Mouse (Mus musculus) natural killer cell, adult 2 months (primary cell): ENCODE data around the gene Tmem8b.

Source experiments
- DNase-seq, 2 experiments: peaks; one replicate each; pipeline ENCODE4 v3.0.0; 2022; ENCODE audit warnings: low spot score in 2 of 2

Tmem8b gene

GRCm38 (mm10) chr4:43656339-43657109 is 12.2 kb upstream of the Tmem8b start, which contains the start of gene Hint2:
Gene Hint2 (minus strand): TSS chr4:43656466.
- DNase-seq: peak; percentile 93 to 94

- no peak for DNase-seq
These were observed 11.6 kb upstream of the Tmem8b start for GRCm38 (mm10) chr4:43657146-43657545.

DNA sequence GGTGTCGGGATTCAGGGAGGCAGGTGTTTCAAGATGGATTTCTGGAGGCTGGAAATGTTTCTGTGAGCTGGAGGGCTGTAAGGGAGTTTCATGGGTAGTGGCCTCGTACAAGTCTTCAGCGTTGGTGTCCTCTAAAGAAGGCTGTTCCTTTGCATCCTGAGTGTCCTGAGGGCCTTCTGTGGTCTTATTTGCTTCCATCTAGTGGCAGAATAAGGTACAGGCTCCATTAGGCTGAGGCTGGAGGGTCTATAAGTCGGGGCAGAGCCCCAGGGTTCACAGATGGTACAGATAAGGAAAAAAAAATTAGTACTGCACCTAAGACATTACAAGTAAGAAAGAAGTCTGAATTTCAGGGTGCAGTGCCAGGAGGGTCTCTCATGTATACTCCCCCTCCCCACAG is 2.4 kb upstream of the Tmem8b start:
- no peak for DNase-seq

- DNase-seq: no peak
These were observed 640 bp downstream of the Tmem8b start for GRCm38 (mm10) chr4:43669428-43669794.

DNA sequence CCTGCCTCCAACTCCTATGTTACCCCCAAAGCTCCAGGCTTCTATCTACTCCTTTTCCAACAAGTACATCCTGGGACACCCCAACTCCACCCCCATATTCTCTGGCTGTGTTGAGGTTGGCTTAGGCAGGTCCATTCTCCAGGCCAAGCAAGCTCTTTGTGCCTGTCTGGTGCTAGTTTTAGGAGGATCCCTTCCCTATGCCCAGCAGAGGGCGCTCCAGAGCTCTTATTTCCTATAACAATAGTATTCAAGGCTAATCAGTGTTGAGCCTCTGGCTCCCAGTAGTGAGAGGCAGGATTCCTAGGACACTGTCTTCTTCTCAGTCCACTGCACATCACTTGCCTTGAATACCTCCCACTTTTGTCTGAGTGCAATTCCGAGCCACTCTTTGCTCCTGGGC is 3.3 kb downstream of the Tmem8b start:
- peak; percentile 75 to 82 for DNase-seq

DNA sequence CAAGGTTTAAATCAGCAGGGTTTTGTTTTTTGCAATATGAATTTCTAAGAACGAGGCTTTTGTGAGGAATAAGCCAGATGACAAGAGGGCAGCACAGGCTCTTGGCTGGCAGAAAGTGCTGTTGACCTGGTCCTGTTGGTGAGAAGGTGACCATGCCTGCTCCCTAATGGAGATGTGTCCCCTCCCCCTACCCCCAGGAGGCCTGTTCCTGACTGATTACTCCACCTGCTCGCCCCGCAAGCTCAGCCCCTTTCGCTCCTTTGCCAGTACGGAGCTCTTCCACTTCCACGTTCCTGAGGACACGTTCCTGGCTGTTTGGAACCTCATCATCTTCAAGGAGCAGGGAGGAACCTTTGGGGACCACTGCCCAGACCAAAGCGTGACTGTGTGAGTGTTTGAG is 4.9 kb downstream of the Tmem8b start:
- no peak for DNase-seq

DNA sequence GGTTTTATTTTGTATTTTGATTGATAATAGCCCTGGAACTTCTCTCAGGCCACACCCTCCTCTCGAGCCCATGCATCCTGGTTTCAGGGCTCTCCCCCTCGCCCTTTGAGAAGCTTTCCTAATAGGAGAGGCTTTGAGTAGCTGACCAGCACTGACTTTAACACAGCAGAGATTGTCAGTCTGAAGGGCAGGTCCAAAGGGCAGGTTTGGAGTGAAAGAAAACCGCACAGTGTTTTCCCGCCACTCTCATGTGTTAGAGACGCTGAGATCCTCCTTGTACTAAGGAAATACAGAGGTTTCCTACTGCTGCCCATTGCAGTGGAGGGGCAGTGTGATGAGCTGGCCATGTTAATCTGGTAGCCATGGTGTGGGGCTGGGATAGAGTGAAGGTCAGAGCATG is 6.2 kb downstream of the Tmem8b start:
- DNase-seq: no peak

- DNase-seq: no peak
These were observed 6.8 kb downstream of the Tmem8b start for GRCm38 (mm10) chr4:43675608-43676007.

DNA sequence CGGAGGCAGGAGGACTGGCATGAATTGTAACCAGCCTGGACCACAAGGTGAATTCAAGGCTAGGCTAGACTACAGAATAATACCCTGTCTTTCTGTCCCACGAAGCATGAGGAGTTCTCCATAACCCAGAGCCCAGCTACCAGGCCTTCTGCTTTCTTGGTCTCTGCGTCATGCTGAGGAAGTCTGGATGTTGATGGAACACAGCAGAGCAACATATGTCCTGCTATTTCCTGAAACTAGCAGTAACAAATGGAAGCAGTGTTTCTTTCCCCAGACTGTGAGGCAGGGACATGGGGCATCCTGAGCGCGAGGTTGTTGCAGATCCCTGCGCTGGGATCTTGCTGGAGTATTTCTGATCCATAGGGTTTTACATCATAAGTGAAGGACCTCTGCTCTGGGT is 9.8 kb downstream of the Tmem8b start:
- no peak for DNase-seq

DNA sequence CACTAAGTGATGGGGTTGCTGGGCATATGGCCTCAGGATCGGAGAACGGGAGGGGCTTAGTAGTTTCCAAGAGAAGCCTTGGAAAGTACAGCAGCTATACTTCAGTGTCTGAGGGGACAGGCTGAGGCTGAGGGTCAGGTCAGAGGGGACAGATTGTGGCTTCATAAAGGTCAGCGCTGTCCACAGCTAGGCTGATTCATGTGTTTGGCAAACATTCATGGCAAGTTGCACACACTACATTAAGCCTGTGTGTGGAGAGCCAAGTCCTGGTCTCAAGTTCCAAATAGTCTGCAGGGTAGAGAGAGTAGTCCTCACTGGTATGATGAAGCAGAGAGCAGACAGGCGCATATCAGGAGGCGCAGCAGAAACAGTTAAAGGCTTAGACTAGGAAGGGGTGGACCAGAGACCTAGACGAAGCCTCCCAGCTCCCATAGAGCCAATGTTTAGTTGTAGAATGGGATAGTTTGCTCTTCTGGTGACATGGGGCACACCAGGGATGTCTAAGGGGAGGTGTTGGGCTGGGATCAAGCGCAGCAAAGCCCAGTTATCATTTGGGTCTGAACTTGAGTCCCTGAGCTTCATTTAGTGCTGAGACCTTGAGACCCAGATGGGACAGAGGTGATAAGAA is 10.8 kb downstream of the Tmem8b start:
- DNase-seq: no peak

GRCm38 (mm10) chr4:43690021-43690420 is 21.2 kb downstream of the Tmem8b start:
- no peak for DNase-seq

DNA sequence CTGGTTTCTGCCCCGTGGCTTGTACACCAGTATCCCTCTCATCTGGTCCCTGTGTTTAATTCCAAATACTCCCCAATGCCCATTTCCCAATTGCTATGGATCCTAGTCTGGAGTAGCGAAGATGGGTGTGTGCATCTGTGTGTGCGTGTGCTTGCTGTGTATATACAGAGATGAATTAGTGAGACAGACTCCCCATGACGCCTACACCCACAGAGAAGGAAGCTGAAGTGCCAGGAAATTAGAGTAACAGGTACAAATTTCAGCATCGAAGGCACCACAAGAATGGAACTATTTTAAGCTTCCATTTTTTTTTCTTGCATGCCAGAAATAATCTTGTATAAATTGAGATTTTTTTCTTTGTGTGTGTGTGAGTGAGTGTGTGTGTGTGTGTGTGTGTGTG is 22.3 kb downstream of the Tmem8b start:
- no peak for DNase-seq

DNA sequence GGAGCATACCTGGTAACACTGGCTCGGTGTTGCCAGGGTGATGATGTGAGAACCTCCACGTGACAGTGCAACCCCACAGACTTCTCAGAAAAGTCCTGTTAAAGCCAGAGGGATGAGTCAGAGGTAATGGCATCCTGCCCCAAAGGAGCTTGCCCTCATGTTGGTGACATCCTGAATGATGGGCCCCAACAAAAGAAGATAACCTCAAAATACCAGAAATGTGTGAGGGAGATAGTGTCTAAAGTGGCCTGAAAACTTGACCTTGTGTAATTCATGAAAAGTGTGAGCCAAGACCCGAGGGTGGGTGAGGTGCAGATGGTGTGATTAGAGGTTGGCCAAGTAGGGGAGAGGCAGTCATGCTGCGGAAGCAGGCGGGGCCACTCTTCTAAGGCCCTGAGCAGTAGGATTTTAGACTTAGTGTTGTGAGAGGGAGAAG is 25.1 kb downstream of the Tmem8b start:
- DNase-seq: peak; percentile 58 to 76

DNA sequence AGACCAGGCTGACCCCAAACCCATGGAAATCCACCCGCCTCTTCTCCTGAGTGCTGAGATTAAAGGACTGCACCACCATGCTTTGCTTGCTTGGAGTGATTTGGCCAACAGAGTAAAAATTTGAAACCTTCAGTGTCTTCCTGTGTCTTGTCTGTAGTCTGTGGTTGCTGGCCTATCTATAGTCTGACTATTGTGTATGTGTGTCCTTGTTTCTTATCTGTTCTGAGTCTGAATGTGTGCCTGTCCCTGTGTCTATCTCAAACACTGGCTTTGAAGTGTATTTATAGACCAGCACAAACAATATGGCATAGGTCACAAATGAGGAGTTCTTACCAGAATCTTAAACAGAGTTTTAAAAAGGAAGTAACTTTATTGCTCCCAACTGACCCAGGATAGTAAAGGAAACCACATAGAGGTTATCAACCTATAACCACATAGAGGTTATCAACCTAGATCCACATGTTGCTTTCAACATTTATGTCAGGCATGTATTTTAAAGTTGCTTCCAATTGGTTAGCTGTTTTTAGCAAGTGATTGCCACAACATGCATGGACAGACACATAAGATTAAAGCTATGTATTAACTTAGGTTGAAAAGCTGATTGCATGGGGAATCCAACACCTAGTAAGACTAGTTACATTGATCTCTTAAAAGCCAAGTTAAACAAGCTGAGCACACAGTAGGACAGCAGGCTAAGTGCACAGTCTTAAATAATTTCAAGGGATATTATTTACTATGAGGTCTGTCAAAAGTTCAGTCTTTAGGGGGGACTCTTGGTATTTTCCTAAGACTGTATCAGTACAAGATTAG is 25.9 kb downstream of the Tmem8b start:
- DNase-seq: no peak

DNA sequence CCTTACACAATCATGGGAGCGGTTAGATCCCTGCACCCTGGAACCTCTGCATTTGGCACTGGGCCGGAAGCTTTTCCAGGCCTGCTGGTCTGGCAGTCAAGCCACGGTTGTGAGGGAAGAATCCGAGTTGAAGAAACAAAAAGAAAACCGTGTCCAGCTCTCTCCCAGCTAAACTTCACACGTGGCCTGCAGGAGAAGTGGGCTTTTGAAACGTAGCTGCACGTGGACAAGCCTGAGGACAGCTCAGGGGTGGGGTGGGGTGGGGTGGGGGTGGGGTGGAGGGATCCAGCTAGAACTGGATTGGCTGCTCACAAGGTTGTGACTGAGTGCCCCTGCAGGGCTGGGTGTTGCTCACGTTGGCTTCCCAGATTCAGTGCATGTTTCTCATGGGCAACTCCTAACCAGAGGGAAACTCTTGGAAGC is 26.5 kb downstream of the Tmem8b start:
- no peak for DNase-seq

GRCm38 (mm10) chr4:43696561-43696960 is 27.8 kb downstream of the Tmem8b start:
- no peak for DNase-seq

DNA sequence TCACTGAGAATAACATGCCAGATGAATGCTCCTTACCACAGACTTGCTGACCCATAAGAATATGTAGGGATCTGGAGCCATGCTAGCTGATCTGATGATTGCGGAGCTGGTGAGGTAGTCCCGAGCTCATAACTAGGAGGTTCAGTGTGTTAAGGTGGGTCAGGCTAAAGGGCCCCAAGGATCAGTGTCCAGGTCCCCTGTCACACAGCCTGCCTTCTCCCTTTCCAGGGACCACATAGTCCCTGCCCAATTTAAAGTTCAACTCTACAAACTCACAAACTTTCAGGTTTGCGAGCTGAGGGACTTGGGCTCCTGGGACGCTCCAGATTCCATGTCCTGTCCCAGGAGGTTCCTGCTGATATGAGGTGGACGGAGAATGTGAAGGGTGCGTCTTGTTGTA is 31.9 kb downstream of the Tmem8b start, which contains the start of gene Olfr70:
Gene Olfr70, minus strand, starts transcription at position 101 of the 400 bp plus-strand sequence.
- DNase-seq: no peak

DNA sequence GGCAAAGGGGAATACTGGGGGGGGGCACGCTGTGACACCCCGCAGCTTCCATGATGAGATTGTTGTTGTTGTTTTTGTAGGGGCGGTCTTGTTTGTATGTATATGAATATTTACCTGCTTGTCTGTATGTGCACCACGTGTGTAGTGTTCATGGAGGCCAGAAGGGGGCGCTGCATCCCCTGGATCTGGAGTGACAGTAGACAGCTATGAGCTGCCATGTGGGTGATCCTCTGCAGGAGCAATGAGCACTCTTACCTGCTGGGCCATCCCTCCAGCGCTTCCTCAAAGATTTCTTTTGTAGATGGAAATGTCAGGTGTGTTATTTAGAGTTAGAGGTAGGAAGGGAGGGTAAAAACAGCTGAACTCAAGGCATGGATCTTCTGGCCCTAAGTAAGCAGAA is 34.7 kb downstream of the Tmem8b start:
- no peak for DNase-seq

GRCm38 (mm10) chr4:43703851-43704250 is 35.1 kb downstream of the Tmem8b start:
- DNase-seq: no peak

DNA sequence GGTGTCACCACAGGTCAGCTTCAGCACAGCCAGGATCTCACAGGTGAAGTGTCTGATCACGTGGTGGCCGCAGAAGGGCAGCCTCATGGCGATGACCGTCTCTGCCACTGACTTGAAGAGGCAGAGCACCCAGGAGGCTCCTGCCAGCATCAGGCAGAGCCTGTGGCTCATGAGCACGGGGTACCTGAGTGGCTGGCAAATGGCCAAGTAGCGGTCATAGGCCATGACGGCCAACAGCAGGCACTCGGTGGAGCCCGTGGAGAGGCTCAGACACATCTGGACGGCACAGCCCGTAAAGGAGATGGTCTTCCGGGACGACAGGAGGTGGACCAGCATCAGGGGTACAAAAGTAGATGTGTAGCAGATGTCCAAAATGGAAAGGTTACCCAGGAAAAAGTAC is 37.2 kb downstream of the Tmem8b start:
- DNase-seq: no peak

DNA sequence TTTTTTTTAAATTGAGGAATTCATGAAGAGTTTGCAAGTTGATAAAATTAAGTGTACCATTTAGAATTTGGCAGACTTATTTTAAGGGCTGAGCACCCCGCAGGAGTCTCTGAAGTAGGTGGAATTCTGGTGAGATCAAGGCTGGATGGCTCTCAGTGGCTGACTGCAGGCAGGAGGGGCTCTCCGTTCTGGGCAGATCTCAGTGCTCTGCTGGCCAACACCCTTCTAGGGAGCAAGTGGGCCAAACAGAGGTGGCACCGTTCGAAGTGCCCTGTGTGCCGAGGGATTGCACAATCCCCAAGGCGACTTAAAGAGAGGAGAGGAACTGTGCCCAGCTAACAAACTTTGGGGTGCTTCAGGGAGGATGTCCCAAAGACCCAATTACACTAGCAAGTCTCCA is 41.1 kb downstream of the Tmem8b start, which contains the start of gene Olfr71:
Gene Olfr71, minus strand, starts transcription at position 387 of the 400 bp plus-strand sequence.
- no peak for DNase-seq

DNA sequence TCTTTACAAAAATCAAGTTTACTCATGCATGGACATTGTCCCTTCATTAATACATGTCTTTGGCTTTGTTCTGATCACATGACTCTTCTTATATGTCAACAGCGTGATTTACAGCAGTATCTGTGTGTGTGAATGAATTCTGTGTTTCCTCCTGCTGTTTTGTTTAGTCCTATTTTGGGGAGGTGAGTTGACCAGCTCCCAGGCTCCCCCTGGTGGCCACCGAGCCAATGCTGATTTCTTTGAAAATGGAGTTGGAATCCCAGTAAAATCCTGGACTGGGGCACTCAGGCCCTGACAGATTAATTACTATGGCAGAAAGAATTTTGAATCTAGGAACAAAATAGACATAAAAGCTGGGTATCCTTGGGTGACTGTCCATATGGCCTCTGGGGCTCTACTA is 43.0 kb downstream of the Tmem8b start:
- DNase-seq: peak; percentile 58 to 69
